Mouse (Mus musculus) layer of hippocampus, adult 18-20 months (tissue): ENCODE measurements around the gene Pif1. TPM values are rescaled to one million over a fixed set of nuclear protein-coding genes. Genes with fewer than 3 reads are reported as not detected.

Experiments
- DNase-seq, 2 experiments: peaks; one replicate each; pipeline ENCODE4 v3.0.0; 2022; ENCODE audit warnings: low spot score in 2 of 2
- long read RNA-seq: library from polyadenylated mRNA; stranded (forward); transcript quantifications from one replicate; pipeline ENCODE4 v2.0.0, GENCODE M21; 2021
- total RNA-seq, 2 experiments: library from RNA; stranded (reverse); gene quantifications; 2 replicates each; pipeline ENCODE4 v1.2.3; 2021

The Pif1 gene
- under 1 TPM in 1 of 2 experiments, not detected in 1; 0.12 TPM for total RNA-seq
- long read RNA-seq, result 0 reads

DNA sequence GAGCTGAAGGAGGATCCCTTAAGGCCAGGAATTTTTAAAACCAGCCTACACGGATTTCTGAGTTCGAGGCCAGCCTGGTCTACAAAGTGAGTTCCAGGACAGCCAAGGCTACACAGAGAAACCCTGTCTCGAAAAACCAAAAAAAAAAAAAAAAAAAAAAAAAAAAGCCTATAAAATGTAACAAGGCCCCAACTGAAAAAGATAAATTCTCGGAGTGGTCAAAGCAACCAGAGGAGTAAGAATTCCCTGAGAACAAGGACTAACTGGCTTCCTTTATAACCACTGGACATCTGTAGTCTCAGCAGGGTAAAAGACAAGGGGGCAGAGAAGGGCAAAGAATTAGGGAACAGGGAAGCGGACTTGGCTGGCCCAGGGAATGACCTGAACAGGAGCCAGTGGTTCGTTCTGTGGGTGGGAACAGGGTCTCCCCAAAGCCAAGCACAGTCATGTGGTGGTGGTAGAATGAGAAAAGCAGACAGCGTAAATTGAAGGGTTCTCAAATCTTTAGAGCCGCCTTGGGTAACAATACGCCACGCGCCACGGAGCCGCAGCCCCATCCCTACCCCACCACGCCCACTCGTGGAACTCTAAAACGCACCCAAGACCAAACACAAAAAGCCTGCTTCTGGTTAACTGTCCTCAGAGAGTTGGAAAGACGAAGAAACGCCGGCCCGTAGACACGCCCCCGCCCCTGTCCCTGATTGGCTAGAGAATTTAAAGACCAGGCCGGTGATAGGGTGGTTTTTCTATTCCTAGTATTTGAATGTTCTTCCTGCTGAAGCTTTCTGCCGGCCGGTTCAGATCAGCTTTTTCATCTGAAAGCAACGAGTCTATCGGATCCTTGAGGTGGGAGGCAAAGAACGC, at the start of gene Pif1:
Gene Pif1, plus strand, starts transcription at position 755 of the 864 bp plus-strand sequence.
- peak in 1 of 2 experiments; percentile 74 for DNase-seq

DNA sequence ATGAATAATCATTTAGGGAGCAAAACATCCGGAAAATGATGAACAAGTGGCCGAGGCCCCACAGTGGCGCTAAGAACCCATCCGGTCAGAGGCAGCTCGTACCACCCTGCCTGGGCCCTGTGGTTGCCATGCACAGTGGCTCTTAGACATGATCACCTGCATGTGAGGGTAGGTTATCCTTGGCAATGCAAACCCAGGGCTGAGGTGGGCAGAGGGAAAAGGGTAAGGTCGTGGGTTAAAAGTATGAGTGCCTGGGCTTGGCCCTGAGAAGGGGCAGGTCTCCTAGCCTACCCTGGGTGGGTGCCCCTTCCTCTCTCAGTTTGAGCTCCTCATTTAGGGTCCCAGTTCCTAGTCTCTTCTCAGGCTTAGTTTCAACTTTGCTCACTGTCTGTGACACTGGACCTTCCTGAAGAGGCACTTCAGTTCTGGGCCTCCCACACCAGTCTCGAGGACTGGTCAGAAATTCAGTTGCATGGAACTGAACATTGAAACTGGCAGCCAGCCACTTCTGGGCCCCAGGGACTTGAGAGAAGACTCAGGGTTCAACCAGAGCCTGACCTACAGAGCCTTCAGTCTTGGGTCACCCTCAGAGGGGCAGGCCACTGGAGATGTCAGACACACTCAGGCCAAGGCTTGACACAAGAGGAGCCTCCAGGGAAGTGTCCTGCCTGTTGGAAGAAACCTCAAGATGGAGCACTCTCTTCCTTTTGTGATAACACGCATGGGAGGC, 48.9 kb upstream of the Pif1 start:
- DNase-seq, result no peak

- DNase-seq, result no peak
Measured at GRCm38 (mm10) chr9:65539697-65540096, 47.3 kb upstream of the Pif1 start.

GRCm38 (mm10) chr9:65541126-65542068, 45.6 kb upstream of the Pif1 start:
- peak in 1 of 2 experiments; percentile 33 for DNase-seq

DNA sequence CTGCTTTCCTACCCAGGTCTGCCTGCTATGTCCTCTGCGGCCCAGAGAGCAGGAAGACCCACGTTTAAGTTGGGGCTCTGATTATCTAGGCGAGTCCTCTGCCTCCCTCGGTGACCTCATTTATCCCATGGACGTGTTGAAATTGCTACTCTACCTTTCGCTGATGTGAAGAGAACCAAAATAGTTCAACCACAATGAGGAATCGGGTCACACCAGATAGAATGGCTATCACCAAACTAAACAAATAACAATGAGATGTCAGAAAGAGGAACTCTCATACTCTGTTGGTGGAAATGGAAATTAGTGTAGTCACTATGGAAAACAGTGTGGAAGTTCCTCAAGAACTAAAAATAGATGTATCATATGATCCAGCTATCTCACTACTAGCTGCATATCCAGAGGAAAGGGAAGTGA, 44.8 kb upstream of the Pif1 start:
- DNase-seq, result no peak

DNA sequence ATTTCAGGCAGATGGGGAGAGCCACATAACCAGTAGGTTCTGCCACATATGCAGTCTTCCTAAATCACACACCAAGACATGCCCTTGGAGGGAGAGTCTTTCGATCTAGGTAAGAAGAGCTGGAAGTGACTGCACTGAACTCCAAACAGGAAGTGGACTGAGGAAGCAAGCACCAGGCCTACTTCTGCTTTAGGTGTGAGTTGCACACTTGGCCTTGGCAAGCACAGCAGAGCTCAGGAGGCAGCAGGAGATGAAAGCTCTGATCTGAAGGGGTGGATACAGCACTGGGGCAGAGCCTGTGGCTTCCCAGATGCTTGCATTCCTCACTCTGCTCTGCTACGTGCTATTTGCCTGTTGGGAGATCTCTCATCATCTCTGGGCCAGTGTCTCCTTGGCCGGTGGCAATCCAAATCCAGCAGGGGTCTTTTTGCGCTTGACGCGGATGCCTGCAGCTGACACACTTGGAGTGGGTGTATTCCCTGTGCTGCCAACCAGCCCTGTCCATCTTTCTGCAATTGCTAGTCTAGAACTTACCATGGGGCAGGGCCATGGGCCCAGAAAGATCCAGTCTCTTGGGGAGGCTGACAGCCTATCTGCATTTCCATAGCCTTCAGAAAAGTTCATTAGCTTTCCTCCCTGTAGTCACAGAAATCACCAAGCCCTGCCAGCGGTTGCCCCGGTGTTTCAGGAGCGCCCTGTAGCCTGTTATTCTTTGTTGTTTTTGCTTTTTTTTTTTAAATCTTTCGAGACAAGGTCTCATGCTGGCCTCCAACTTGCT, 41.1 kb upstream of the Pif1 start:
- DNase-seq, result no peak

GRCm38 (mm10) chr9:65546413-65546695, 40.6 kb upstream of the Pif1 start:
- no peak for DNase-seq

GRCm38 (mm10) chr9:65547111-65547510, 39.8 kb upstream of the Pif1 start:
- peak in 1 of 2 experiments; percentile 26 for DNase-seq

GRCm38 (mm10) chr9:65547844-65548243, 39.1 kb upstream of the Pif1 start:
- DNase-seq, result no peak

GRCm38 (mm10) chr9:65548311-65548710, 38.6 kb upstream of the Pif1 start:
- DNase-seq, result no peak

DNA sequence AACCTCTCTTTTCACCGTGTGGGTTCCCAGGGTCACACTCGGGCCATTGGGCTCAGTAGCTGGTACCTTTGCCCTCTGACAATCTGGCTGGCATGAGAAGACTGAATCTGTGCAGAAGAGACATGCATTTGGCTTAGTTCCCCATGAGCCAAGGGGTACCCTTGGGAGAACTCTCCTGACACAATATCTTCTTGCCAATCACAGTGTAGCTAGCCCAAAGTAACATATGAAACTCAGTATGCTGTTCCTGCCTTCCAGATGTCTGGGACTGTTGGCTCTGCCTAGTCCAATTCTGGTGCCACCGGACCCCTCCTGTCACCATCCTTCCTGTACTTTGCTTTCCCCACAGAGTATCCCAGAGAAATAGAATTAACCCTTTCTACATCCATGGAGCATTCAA, 37.8 kb upstream of the Pif1 start:
- no peak for DNase-seq

- DNase-seq, result no peak
Measured at GRCm38 (mm10) chr9:65549643-65550042, 37.3 kb upstream of the Pif1 start.

GRCm38 (mm10) chr9:65550079-65550831, 36.7 kb upstream of the Pif1 start:
- DNase-seq, result no peak

DNA sequence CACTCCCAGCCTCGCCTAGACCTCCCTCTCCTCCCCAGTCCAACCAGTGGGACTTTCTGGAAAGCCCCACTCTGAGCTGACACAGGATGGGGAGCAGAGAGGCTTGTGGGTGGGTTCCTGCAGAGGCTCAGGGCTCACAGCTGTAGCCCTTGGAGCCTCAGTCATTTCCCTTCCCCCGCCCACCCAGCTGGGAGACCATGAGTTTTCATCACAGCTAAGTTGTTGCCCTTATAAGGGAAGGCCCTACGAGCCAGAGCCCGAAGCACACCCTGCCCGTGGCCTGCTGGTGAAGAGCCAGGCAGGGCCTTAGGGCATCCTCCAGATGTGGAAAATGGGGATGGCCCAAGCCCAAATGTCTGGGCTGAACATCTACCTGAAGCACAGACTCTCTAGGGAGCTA, 35.9 kb upstream of the Pif1 start:
- DNase-seq, result no peak

DNA sequence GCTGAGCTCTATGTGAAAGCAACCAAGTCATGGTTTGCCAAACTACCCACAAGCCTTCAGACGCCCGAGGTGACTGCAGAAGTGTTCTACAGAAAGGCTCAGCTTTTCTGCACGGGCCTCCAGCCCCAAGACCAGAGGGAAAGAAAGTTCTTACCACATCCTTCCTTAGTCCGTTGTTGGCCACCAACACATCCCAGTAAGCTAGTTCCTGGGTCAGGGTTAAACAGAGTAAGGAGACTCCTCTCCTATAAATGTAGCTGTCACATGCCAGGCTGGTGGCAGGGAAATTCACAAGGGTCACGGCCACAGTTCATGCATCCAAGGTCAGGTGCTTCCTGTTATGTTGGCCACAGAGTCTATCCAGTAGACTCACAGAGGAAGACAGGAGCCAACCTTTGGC, 34.8 kb upstream of the Pif1 start:
- DNase-seq, result no peak

GRCm38 (mm10) chr9:65552711-65553110, 34.2 kb upstream of the Pif1 start:
- DNase-seq, result no peak

DNA sequence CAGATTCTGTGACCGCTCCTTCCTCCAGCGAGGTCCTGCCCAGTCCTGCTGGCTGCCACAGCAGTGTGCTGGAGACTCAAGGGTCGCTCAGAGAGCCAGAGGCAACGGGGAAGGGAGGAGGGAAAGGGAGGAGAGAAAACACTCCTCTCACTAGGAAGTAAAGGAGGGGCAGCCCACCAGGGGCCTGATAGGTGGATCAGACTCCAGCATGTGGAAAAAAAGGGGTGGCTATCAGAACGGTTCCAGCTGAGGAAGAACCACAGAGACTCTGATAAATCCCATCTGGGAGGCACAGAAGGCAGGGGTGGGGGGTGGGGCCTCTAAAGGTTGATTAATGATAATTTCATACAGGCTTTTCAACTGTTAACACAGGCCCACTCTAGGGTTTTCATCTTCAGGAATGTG, 32.0 kb upstream of the Pif1 start:
- DNase-seq, result no peak

DNA sequence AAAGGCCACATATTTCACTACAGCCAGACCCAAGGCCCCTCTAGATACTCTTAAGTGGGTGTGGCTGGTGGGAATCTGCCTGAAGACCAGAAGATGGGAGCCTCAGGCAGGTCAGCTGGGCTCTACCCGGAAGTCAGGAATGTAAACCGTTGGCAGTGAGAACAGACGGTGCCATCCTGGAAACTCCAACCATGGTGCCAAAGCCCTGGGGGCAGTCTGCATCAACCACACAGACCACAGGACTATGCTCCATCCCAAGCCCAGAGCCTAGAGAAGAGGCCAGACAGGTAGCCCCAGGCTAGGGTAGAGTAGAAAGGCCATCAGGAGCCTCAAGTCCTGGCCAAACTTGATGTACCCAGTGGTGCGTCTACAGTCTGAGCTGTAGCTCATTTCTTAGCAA, 31.3 kb upstream of the Pif1 start:
- no peak for DNase-seq

DNA sequence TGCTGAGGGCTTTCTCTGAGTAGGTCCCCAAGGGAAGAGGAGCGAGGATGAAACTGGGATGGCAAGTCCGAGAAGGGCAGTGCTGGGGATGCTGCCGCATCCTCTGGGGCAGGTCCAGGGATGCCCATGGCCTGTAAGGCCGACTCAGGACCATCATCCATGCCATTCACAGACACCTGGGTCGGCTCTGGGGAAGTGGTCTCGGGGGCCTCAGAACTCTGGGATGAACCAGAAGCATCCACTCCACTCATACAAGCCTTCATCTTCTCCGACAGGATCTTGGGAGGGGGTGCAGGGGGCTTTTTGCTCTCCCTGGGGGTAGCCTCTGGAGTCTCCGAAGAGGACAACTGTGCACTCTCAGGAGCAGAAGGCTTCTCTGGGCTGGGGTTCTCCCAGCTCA, 30.6 kb upstream of the Pif1 start:
- no peak for DNase-seq

DNA sequence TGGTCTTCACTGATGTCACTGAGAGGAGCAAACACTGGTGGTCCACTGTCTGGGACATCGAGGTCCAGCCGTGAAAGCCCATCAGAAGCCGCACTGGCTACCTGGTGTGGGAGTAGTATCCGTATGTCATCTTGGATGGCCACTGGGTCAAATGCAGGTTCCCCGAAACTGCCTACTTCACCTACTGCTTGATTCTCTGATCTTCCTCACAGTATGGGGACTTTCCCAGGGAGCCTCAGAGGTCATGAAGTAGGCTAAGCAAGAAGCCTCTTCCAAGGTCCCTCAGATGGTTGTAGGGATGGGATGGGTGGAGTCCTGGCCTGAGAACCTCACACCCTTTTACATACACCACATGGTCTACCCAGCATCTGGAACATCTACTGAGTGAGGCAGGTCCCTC, 30.0 kb upstream of the Pif1 start:
- no peak for DNase-seq
